Mouse (Mus musculus) spleen, embryonic (tissue): ENCODE measurements around the gene Poc1a.

ENCODE experiments used
- CTCF ChIA-PET: fragments of 350-600 bp; sonication (Branson Sonifier 250); formaldehyde crosslinking; loops from one replicate; lab custom pipeline; 2022; lab: Charles Lee

The Poc1a gene

GRCm38 (mm10) chr9:106263381-106263924, 17.4 kb upstream of the Poc1a start:
- CTCF ChIA-PET: interaction anchor here (0.7 kb wide), 1 partner anchor 67 kb away, joined by 8 read pairs; no protein-coding TSS in a partner anchor

- CTCF ChIA-PET: no interaction called here
Measured at GRCm38 (mm10) chr9:106265358-106266075, 15.3 kb upstream of the Poc1a start.

GRCm38 (mm10) chr9:106266936-106267657, 13.8 kb upstream of the Poc1a start:
- CTCF ChIA-PET: no interaction called here

- CTCF ChIA-PET: no interaction called here
Measured at GRCm38 (mm10) chr9:106268421-106268820, 12.4 kb upstream of the Poc1a start.

GRCm38 (mm10) chr9:106269076-106269788, 11.6 kb upstream of the Poc1a start:
- CTCF ChIA-PET: no interaction called here

- CTCF ChIA-PET: no interaction called here
Measured at GRCm38 (mm10) chr9:106269879-106270278, 11.0 kb upstream of the Poc1a start.

- CTCF ChIA-PET: interaction anchor here (0.8 kb wide), 1 partner anchor 414 kb away, joined by 5 read pairs; no protein-coding TSS in a partner anchor
Measured at GRCm38 (mm10) chr9:106270656-106271055, 10.2 kb upstream of the Poc1a start.

- CTCF ChIA-PET: no interaction called here
Measured at GRCm38 (mm10) chr9:106272288-106272687, 8.6 kb upstream of the Poc1a start.

GRCm38 (mm10) chr9:106273276-106273675, 7.6 kb upstream of the Poc1a start:
- CTCF ChIA-PET: interaction anchor here (0.6 kb wide), 1 partner anchor 43 kb away, joined by 8 read pairs; no protein-coding TSS in a partner anchor

- CTCF ChIA-PET: interaction anchor here (0.6 kb wide), 1 partner anchor 44 kb away, joined by 8 read pairs; no protein-coding TSS in a partner anchor
Measured at GRCm38 (mm10) chr9:106273791-106274190, 7.1 kb upstream of the Poc1a start.

- CTCF ChIA-PET: no interaction called here
Measured at GRCm38 (mm10) chr9:106274652-106275180, 6.1 kb upstream of the Poc1a start.

- CTCF ChIA-PET: no interaction called here
Measured at GRCm38 (mm10) chr9:106275806-106276205, 5.1 kb upstream of the Poc1a start.

GRCm38 (mm10) chr9:106280386-106280785, 475 bp upstream of the Poc1a start:
- CTCF ChIA-PET: interaction anchor here (0.6 to 0.7 kb wide), 3 partner anchors 29 to 885 kb away, joined by 3 to 5 read pairs (median 3); partner anchors contain the start of genes Abhd14a and Abhd14b

GRCm38 (mm10) chr9:106282024-106282423, 1.2 kb downstream of the Poc1a start:
- CTCF ChIA-PET: interaction anchor here (0.9 kb wide), 1 partner anchor 25 kb away, joined by 3 read pairs; no protein-coding TSS in a partner anchor

GRCm38 (mm10) chr9:106287165-106287564, 6.3 kb downstream of the Poc1a start:
- CTCF ChIA-PET: no interaction called here

GRCm38 (mm10) chr9:106288864-106289263, 8.0 kb downstream of the Poc1a start:
- CTCF ChIA-PET: interaction anchor here (1.0 kb wide), 1 partner anchor 20 kb away, joined by 3 read pairs; no protein-coding TSS in a partner anchor

- CTCF ChIA-PET: interaction anchor here (0.6 to 1.7 kb wide), 2 partner anchors 131 to 132 kb away, joined by 6 to 7 read pairs; no protein-coding TSS in a partner anchor
Measured at GRCm38 (mm10) chr9:106289841-106290240, 9.0 kb downstream of the Poc1a start.

- CTCF ChIA-PET: interaction anchor here (1.7 kb wide), 1 partner anchor 131 kb away, joined by 6 read pairs; no protein-coding TSS in a partner anchor
Measured at GRCm38 (mm10) chr9:106290636-106291122, 9.8 kb downstream of the Poc1a start.

- CTCF ChIA-PET: no interaction called here
Measured at GRCm38 (mm10) chr9:106293569-106294156, 12.8 kb downstream of the Poc1a start.

- CTCF ChIA-PET: interaction anchor here (1.0 kb wide), 1 partner anchor 125 kb away, joined by 4 read pairs; no protein-coding TSS in a partner anchor
Measured at GRCm38 (mm10) chr9:106296637-106297174, 15.8 kb downstream of the Poc1a start.
